ENCODE assay signal across 23 mouse cellular contexts in the genomic region with DNA sequence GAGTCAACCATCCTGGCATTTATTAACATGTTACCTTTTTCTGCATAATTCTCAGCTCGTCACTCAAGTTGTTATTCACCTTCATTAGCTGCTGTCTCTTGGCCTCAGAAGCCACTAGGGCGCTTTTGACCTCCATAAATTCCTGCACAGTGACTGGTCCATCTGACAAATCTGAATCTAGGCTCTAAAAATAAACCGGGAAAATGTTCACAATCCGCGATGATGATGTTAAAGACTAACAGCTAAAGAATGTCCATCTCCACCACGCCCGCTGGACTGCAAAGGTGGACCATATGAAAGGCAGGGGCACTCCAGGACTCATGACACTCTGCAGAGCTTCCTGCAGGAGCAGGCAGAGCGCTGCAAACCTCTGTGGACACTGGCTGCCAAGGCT. TPM values are rescaled to one million over a fixed set of nuclear protein-coding genes. Genes with fewer than 3 reads are reported as not detected.
DNase-seq lines count a peak whose midpoint lies in the region; ATAC-seq and TF ChIP-seq lines count a peak whose summit lies in the region.
"Had no signal": no experiment of that assay in that cellular context is flagged by ENCODE, and none has a peak within 500 bp of the region (broad histone marks: within the 10 kb centered on the region; RNA-seq: fewer than 3 reads in every experiment).

No protein-coding gene starts in this region.

- H3K27me3 ChIP-seq in heart, embryonic 12.5 days (replicated peaks), result no peaks in the 10 kb centered on the region
- H3K27me3 ChIP-seq in kidney, postnatal 0 days (ENCODE audit: insufficient read depth, low read length), result no peaks in the 10 kb centered on the region
- H3K27me3 ChIP-seq: CH12.LX; heart, embryonic 15.5 days; intestine, embryonic 15.5 days; liver, embryonic 12.5 days; megakaryocyte, embryonic 14.5 days; midbrain, embryonic 12.5 days; neural tube, embryonic 13.5 days had no signal

- 0 out of 2 replicates have a peak overlapping the region, but pooled peaks have one; percentile 29 for H3K9ac ChIP-seq in heart, embryonic 12.5 days
- H3K9ac ChIP-seq in kidney, postnatal 0 days (ENCODE audit: low read depth, low read length), result no peak overlapping the region
- H3K9ac ChIP-seq: heart, embryonic 15.5 days; intestine, embryonic 15.5 days; liver, embryonic 12.5 days; midbrain, embryonic 12.5 days; neural tube, embryonic 13.5 days had no signal

- no peak for DNase-seq in heart, adult 11 months
- DNase-seq in kidney, postnatal 0 days (ENCODE audit: low spot score), result no peak
- DNase-seq in kidney, postnatal 25 days, result no peak
- DNase-seq in NIH3T3 (ENCODE audit: low read depth), result peak; percentile 80
- no peak for DNase-seq in gastrocnemius, postnatal 14 days
- DNase-seq in layer of hippocampus, adult 9-11 months, result no peak
- DNase-seq: adrenal gland, postnatal 14 days; gastrocnemius, postnatal 36 days; kidney, adult 9 months; kidney, postnatal 14 days; lung, adult 18-20 months; lung, postnatal 4 days; thymus, postnatal 4 days had no signal

- no peak overlapping the region for H3K4me3 ChIP-seq in heart, embryonic 12.5 days
- H3K4me3 ChIP-seq in kidney, postnatal 0 days (replicated peaks; ENCODE audit: low read depth, low read length), result no peak overlapping the region
- H3K4me3 ChIP-seq: heart, embryonic 15.5 days; intestine, embryonic 15.5 days; liver, embryonic 12.5 days; midbrain, embryonic 12.5 days; neural tube, embryonic 13.5 days had no signal

- TF ChIP-seq CTCF in kidney, postnatal 0 days (IDR thresholded peaks at IDR 0.05; ENCODE audit: low read depth), result no peak

- WGBS in heart, embryonic 12.5 days, result 76% methylated on average over 8 of the region's 8 CpGs
- WGBS in kidney, postnatal 0 days, result 82% methylated on average over 8 of the region's 8 CpGs

- H3K27ac ChIP-seq in heart, embryonic 12.5 days (ENCODE audit: poor library complexity, severe bottlenecking), result no peak overlapping the region
- no peak overlapping the region for H3K27ac ChIP-seq in kidney, postnatal 0 days
- H3K27ac ChIP-seq: hindbrain, postnatal 0 days; intestine, embryonic 15.5 days; liver, embryonic 12.5 days; midbrain, embryonic 12.5 days; neural tube, embryonic 13.5 days had no signal

- no peak overlapping the region for H3K4me2 ChIP-seq in heart, embryonic 12.5 days
- H3K4me2 ChIP-seq in kidney, postnatal 0 days (ENCODE audit: low read length), result no peak overlapping the region
- H3K4me2 ChIP-seq: heart, embryonic 15.5 days; intestine, embryonic 15.5 days; liver, embryonic 12.5 days; midbrain, embryonic 12.5 days; neural tube, embryonic 13.5 days had no signal

- no peak for ATAC-seq in heart, embryonic 12.5 days (ENCODE audit: insufficient number of reproducible peaks, low FRiP score)
- ATAC-seq in kidney, postnatal 0 days (replicated peaks; ENCODE audit: low FRiP score, low read depth), result 0 out of 2 replicates have a peak, but pooled peaks have one; percentile 35
- ATAC-seq: intestine, embryonic 15.5 days; liver, embryonic 12.5 days; lung, postnatal 0 days had no signal

- peaks cover 73% of the 10 kb centered on the region for H3K36me3 ChIP-seq in heart, embryonic 12.5 days
- H3K36me3 ChIP-seq in kidney, postnatal 0 days (ENCODE audit: insufficient read depth, low read length), result peaks cover 55% of the 10 kb centered on the region

- intact Hi-C loops in gastrocnemius, postnatal 14 days (cut with DNase I; ENCODE audit: low total_unique reads), result no loop called here

- H3K9me3 ChIP-seq in heart, embryonic 12.5 days (replicated peaks), result no peaks in the 10 kb centered on the region
- H3K9me3 ChIP-seq in kidney, postnatal 0 days (replicated peaks; ENCODE audit: low read length), result no peaks in the 10 kb centered on the region
- H3K9me3 ChIP-seq: heart, embryonic 15.5 days; intestine, embryonic 15.5 days; liver, embryonic 12.5 days; megakaryocyte, embryonic 14.5 days; midbrain, embryonic 12.5 days; neural tube, embryonic 13.5 days had no signal

- peaks cover 35% of the 10 kb centered on the region for H3K4me1 ChIP-seq in heart, embryonic 12.5 days (replicated peaks)
- no peaks in the 10 kb centered on the region for H3K4me1 ChIP-seq in kidney, postnatal 0 days (replicated peaks; ENCODE audit: insufficient read depth, low read length)
- H3K4me1 ChIP-seq: intestine, embryonic 15.5 days; midbrain, embryonic 12.5 days; neural tube, embryonic 13.5 days had no signal

RNA-seq across cellular contexts. Expression of gene Ankrd13a, which starts 30.8 kb away (rescaled TPM):
- polyA plus RNA-seq in heart, embryonic 12.5 days (2016; fragmentation: Nextera tagmentation; extraction: Ambion mirVana), result 45.2 and 45.6 TPM in 2 replicates
- polyA plus RNA-seq in kidney, postnatal 0 days (2015; fragmentation: Nextera tagmentation; extraction: Ambion mirVana), result 45.6 and 49.2 TPM in 2 replicates
- total RNA-seq in gastrocnemius, postnatal 14 days (2021), result 10 to 100 TPM; 29.9 to 30.1 TPM

RNA-seq across cellular contexts. Expression of gene Git2, which starts 31.6 kb away (rescaled TPM):
- 33.6 and 36.4 TPM in 2 replicates for polyA plus RNA-seq in heart, embryonic 12.5 days (2016; fragmentation: Nextera tagmentation; extraction: Ambion mirVana)
- polyA plus RNA-seq in kidney, postnatal 0 days (2015; fragmentation: Nextera tagmentation; extraction: Ambion mirVana), result 25.8 and 27.8 TPM in 2 replicates
- total RNA-seq in gastrocnemius, postnatal 14 days (2021), result 10 to 100 TPM; 19.8 to 25.8 TPM

RNA-seq across cellular contexts. Expression of gene Tchp, which starts 36.1 kb away (rescaled TPM):
- 9.1 and 9.4 TPM in 2 replicates for polyA plus RNA-seq in heart, embryonic 12.5 days (2016; fragmentation: Nextera tagmentation; extraction: Ambion mirVana)
- 10.2 and 12.2 TPM in 2 replicates for polyA plus RNA-seq in kidney, postnatal 0 days (2015; fragmentation: Nextera tagmentation; extraction: Ambion mirVana)
- total RNA-seq in gastrocnemius, postnatal 14 days (2021), result 1 to 10 TPM; 3.4 to 3.5 TPM

RNA-seq across cellular contexts. Expression of gene Gltp, which starts 52.9 kb away (rescaled TPM):
- polyA plus RNA-seq in heart, embryonic 12.5 days (2016; fragmentation: Nextera tagmentation; extraction: Ambion mirVana), result 55.3 and 56.5 TPM in 2 replicates
- polyA plus RNA-seq in kidney, postnatal 0 days (2015; fragmentation: Nextera tagmentation; extraction: Ambion mirVana), result 65.0 and 70.3 TPM in 2 replicates
- total RNA-seq in gastrocnemius, postnatal 14 days (2021), result 10 to 100 TPM; 10.8 to 13.5 TPM
